Mouse (Mus musculus) spleen, adult 2 months (tissue): Measurements from ENCODE around the gene Gys2. TPM values are rescaled to one million over a fixed set of nuclear protein-coding genes. Genes with fewer than 3 reads are reported as not detected.

Experiments used
- DNase-seq, 2 experiments: peaks; one replicate each; pipeline versions ENCODE4 v3.0.0 to v3.0.0-alpha.2; 2012 to 2021; ENCODE audit warnings: low spot score in 2 of 2, low read depth in 1 of 2
- H3K27ac ChIP-seq: fragments of 200-500 bp; 2 replicates; pipeline ENCODE4 v1.5.1; 2012; ENCODE audit warnings: low read length, inconsistent platforms; ENCODE audit not compliant: insufficient read depth
- H3K27me3 ChIP-seq: fragments of 200-500 bp; 2 replicates; pipeline ENCODE4 v1.6.1; 2012; ENCODE audit warnings: mild to moderate bottlenecking, moderate library complexity, low read length, inconsistent platforms; ENCODE audit not compliant: control insufficient read depth, insufficient read depth
- H3K36me3 ChIP-seq: fragments of 200-500 bp; 2 replicates; pipeline ENCODE4 v1.6.1; 2012; ENCODE audit warnings: mild to moderate bottlenecking, low read length, inconsistent platforms; ENCODE audit not compliant: control insufficient read depth, insufficient read depth
- H3K4me1 ChIP-seq: fragments of 200-500 bp; 2 replicates; pipeline ENCODE4 v1.6.1; 2011; ENCODE audit warnings: inconsistent platforms; ENCODE audit not compliant: control insufficient read depth, insufficient read depth, insufficient read length
- H3K4me3 ChIP-seq: fragments of 200-500 bp; 2 replicates; pipeline ENCODE4 v1.5.1; 2011; ENCODE audit warnings: mild to moderate bottlenecking, inconsistent platforms; ENCODE audit not compliant: insufficient read depth, insufficient read length; ENCODE audit errors: extremely low read depth
- CTCF ChIP-seq: fragments of 200-500 bp; IDR thresholded peaks from 2 replicates; pipeline ENCODE4 v1.5.1; 2011; ENCODE audit warnings: mild to moderate bottlenecking, inconsistent platforms; ENCODE audit not compliant: insufficient read depth, insufficient read length, insufficient replicate concordance; ENCODE audit errors: extremely low read depth
- POLR2A ChIP-seq: fragments of 200-500 bp; IDR thresholded peaks from 2 replicates; pipeline ENCODE4 v1.6.1; 2011; ENCODE audit warnings: low read depth, low read length, inconsistent platforms
- WGBS: fragments of 180-500 bp; shearing (Covaris S2); methylation state at CpG from one replicate; pipeline ENCODE4 v1.1.7; 2018; 5-methylcytosine and 5-hydroxymethylcytosine counted together
- polyA plus RNA-seq: library from polyadenylated mRNA; depleted of rRNA; stranded (reverse); fragments of >200 nt; gene quantifications from 2 replicates; pipeline ENCODE4 v1.2.3, GENCODE M21; 2012

The Gys2 gene
- polyA plus RNA-seq, 1 experiment = 0.02 TPM

DNA sequence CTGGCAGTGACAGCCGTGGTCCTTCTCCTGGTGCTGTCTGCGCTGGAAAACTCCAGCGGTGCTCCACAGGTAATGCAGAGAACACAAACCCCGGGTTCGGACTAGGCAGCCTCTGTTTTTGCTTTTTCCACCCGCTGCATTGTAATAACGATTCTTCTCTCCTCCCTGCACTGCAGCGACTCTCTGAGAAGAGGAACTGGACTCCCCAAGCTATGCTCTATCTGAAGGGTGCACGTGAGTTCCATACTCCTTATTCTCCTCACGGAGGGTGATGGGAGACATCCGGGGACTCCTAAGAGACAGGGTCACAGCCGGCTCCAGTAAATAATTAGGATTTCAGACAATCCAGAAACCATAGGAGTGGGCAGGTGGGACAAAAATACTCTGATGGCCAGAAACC, 59.1 kb downstream of the Gys2 start:
- Histone ChIP-seq H3K27me3 (peaks cover 9% of the 10 kb centered on the region), H3K4me3 (no peak overlapping the region), H3K36me3 (no peaks in the 10 kb centered on the region), H3K4me1 (no peaks in the 10 kb centered on the region), H3K27ac (no peak overlapping the region)
- DNase-seq = no peak
- TF ChIP-seq POLR2A = no peak
- TF ChIP-seq CTCF = no peak
- 6% methylated on average over 12 of the region's 12 CpGs for WGBS

- Histone ChIP-seq H3K4me1 (no peaks in the 10 kb centered on the region), H3K36me3 (no peaks in the 10 kb centered on the region), H3K27ac (no peak within 1 kb of the TSS), H3K4me3 (no peak within 1 kb of the TSS), H3K27me3 (peaks cover 9% of the 10 kb centered on the region)
- no peak for DNase-seq
- 78% methylated on average over 11 of the region's 11 CpGs for WGBS
- TF ChIP-seq CTCF (no peak), POLR2A (no peak)
Measured at GRCm38 (mm10) chr6:142412906-142413491, 59.9 kb downstream of the Gys2 start, which contains the start of gene Spx. Gene Spx (plus strand): TSS chr6:142413441.

DNA sequence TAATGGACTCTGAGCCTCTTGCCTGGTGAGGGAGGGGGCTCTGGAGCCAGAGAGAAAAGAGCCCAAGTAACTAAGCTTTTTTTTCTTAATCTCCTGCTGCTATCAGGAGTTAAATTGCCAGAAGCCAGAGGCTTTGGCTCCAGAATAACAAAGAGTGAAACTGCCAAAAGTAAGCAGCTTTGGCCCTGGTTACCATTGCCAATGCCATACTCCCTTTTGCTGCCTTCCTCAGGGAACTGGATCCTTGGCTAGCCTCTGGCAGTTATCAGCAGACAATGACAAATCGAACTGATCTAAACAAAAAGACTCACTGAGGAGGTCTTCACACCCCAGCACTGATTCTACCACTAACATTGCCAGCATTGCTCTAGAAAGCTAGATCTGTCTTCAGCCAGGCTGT, 61.8 kb downstream of the Gys2 start:
- H3K27me3 ChIP-seq = peaks cover 9% of the 10 kb centered on the region
- H3K27ac ChIP-seq = no peak overlapping the region
- DNase-seq = no peak
- no peak overlapping the region for H3K4me3 ChIP-seq
- 50% methylated on average over 1 of the region's 1 CpGs for WGBS
- no peaks in the 10 kb centered on the region for H3K36me3 ChIP-seq
- no peak for TF ChIP-seq CTCF
- TF ChIP-seq POLR2A = no peak
- no peaks in the 10 kb centered on the region for H3K4me1 ChIP-seq

- Histone ChIP-seq H3K4me3 (no peak overlapping the region), H3K36me3 (peaks cover 17% of the 10 kb centered on the region), H3K27me3 (no peaks in the 10 kb centered on the region), H3K4me1 (peaks cover 2% of the 10 kb centered on the region; the same call in 1 of the 2 replicates), H3K27ac (no peak overlapping the region)
- WGBS = 83% methylated on average over 6 of the region's 6 CpGs
- no peak for TF ChIP-seq CTCF
- TF ChIP-seq POLR2A = no peak
- no peak for DNase-seq
Measured at GRCm38 (mm10) chr6:142395756-142396155, 77.2 kb downstream of the Gys2 start.

- H3K27ac ChIP-seq = no peak overlapping the region
- DNase-seq = no peak
- H3K4me3 ChIP-seq = no peak overlapping the region
- H3K27me3 ChIP-seq = no peaks in the 10 kb centered on the region
- H3K36me3 ChIP-seq = peaks cover 17% of the 10 kb centered on the region
- WGBS = 86% methylated on average over 5 of the region's 5 CpGs
- peaks cover 4% of the 10 kb centered on the region; the same call in 1 of the 2 replicates for H3K4me1 ChIP-seq
- no peak for TF ChIP-seq POLR2A
- no peak for TF ChIP-seq CTCF
Measured at GRCm38 (mm10) chr6:142394669-142395068, 78.2 kb downstream of the Gys2 start.

GRCm38 (mm10) chr6:142392312-142392711, 80.6 kb downstream of the Gys2 start:
- WGBS = 90% methylated on average over 5 of the region's 5 CpGs
- no peak overlapping the region for H3K4me3 ChIP-seq
- no peak for DNase-seq
- H3K36me3 ChIP-seq = peaks cover 17% of the 10 kb centered on the region
- H3K27me3 ChIP-seq = no peaks in the 10 kb centered on the region
- TF ChIP-seq POLR2A (no peak), CTCF (no peak)
- H3K4me1 ChIP-seq = peaks cover 9% of the 10 kb centered on the region
- no peak overlapping the region for H3K27ac ChIP-seq

DNA sequence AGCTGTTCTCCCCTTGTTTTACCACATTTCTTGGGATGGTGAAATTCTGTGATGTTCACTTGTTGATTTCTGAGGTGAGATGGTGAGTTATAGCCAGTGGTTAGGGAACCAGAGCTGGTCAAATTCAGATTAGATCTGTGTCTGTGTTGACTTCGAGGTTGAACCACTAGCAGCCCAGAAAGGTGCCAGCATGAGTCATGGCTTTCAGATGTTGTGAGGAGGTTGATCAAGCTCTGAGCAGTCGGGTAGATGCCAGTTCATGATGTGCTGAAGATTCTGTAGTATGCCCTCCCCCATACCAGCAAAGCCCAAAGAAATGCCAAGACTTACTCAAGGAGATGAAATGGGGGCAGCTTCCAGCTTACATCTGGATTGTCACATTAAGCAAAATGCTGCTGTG, 83.8 kb downstream of the Gys2 start:
- DNase-seq = no peak
- Histone ChIP-seq H3K36me3 (peaks cover 8% of the 10 kb centered on the region; the same call in 1 of the 2 replicates), H3K27me3 (no peaks in the 10 kb centered on the region), H3K27ac (no peak overlapping the region), H3K4me1 (peaks cover 9% of the 10 kb centered on the region), H3K4me3 (no peak overlapping the region)
- 43% methylated on average over 2 of the region's 2 CpGs for WGBS
- no peak for TF ChIP-seq POLR2A
- no peak for TF ChIP-seq CTCF
